In genomic region chr11:8484538-8484937, GRCm38 (mm10) we compare ENCODE assay signal across 22 mouse cellular contexts.
DNase-seq lines count a peak whose midpoint lies in the region; ATAC-seq and TF ChIP-seq lines count a peak whose summit lies in the region.
"Had no signal": no experiment of that assay in that cellular context is flagged by ENCODE, and none has a peak within 500 bp of the region (broad histone marks: within the 10 kb centered on the region; RNA-seq: fewer than 3 reads in every experiment).

No protein-coding gene starts in this region.

- 81% methylated on average over 4 of the region's 4 CpGs for whole genome bisulfite sequencing in embryonic facial prominence, embryonic 13.5 days
- WGBS in embryonic facial prominence, embryonic 10.5 days = 88% methylated on average over 4 of the region's 4 CpGs
- WGBS in kidney, embryonic 16.5 days = 81% methylated on average over 4 of the region's 4 CpGs
- WGBS in neural tube, embryonic 15.5 days = 92% methylated on average over 4 of the region's 4 CpGs

- ATAC-seq in embryonic facial prominence, embryonic 13.5 days (ENCODE audit: insufficient number of reproducible peaks, insufficient read depth, low FRiP score, low TSS enrichment, low read depth) = no peak
- ATAC-seq in kidney, embryonic 16.5 days (ENCODE audit: low FRiP score, low TSS enrichment) = 0 out of 2 replicates have a peak, but pooled peaks have one; percentile 21
- ATAC-seq in Patski = peak; percentile 93
- no peak for ATAC-seq in neural tube, embryonic 15.5 days (ENCODE audit: low FRiP score)
- ATAC-seq: forebrain, embryonic 14.5 days; intestine, embryonic 15.5 days had no signal

- in situ Hi-C loops in Patski (cut with MboI; ENCODE audit: low pct_unique_long_range_greater_than_20kb) = no loop called here

- peaks cover 48% of the 10 kb centered on the region for H3K4me1 ChIP-seq in embryonic facial prominence, embryonic 13.5 days
- H3K4me1 ChIP-seq in embryonic facial prominence, embryonic 10.5 days = no peaks in the 10 kb centered on the region
- H3K4me1 ChIP-seq in kidney, embryonic 16.5 days (ENCODE audit: insufficient read depth, low read length) = no peaks in the 10 kb centered on the region
- H3K4me1 ChIP-seq in neural tube, embryonic 15.5 days = peaks cover 23% of the 10 kb centered on the region
- H3K4me1 ChIP-seq: forebrain, embryonic 10.5 days had no signal

- no peak overlapping the region for H3K4me3 ChIP-seq in embryonic facial prominence, embryonic 13.5 days
- H3K4me3 ChIP-seq in embryonic facial prominence, embryonic 10.5 days = no peak overlapping the region
- no peak overlapping the region for H3K4me3 ChIP-seq in kidney, embryonic 16.5 days (ENCODE audit: low read length)
- H3K4me3 ChIP-seq in neural tube, embryonic 15.5 days (replicated peaks) = no peak overlapping the region
- H3K4me3 ChIP-seq: embryonic facial prominence, embryonic 12.5 days; forebrain, embryonic 10.5 days; heart, embryonic 15.5 days; hindbrain, embryonic 10.5 days; intestine, embryonic 15.5 days had no signal

- CTCF ChIA-PET in Patski (lab: Charles Lee) = interaction anchor here (1.3 to 2.0 kb wide), 2 partner anchors 19 to 61 kb away, joined by 3 to 5 read pairs; no protein-coding TSS in a partner anchor

- no peak overlapping the region for H3K4me2 ChIP-seq in embryonic facial prominence, embryonic 13.5 days
- no peak overlapping the region for H3K4me2 ChIP-seq in kidney, embryonic 16.5 days (replicated peaks; ENCODE audit: low read depth, low read length)
- no peak overlapping the region for H3K4me2 ChIP-seq in neural tube, embryonic 15.5 days
- H3K4me2 ChIP-seq: embryonic facial prominence, embryonic 12.5 days; heart, embryonic 11.5 days; heart, embryonic 15.5 days; hindbrain, embryonic 14.5 days; intestine, embryonic 15.5 days had no signal

- intact Hi-C loops in left cerebral cortex, postnatal 4 days (cut with DNase I) = no loop called here

- POLR2A ChIA-PET in Patski (lab: Charles Lee) = no interaction called here

- H3K27me3 ChIP-seq in embryonic facial prominence, embryonic 13.5 days = no peaks in the 10 kb centered on the region
- no peaks in the 10 kb centered on the region for H3K27me3 ChIP-seq in embryonic facial prominence, embryonic 10.5 days (replicated peaks; ENCODE audit: low read depth, poor library complexity, severe bottlenecking)
- H3K27me3 ChIP-seq in kidney, embryonic 16.5 days (ENCODE audit: insufficient read depth, low read length) = no peaks in the 10 kb centered on the region
- H3K27me3 ChIP-seq in Patski = no peaks in the 10 kb centered on the region
- H3K27me3 ChIP-seq in neural tube, embryonic 15.5 days (replicated peaks) = no peaks in the 10 kb centered on the region
- H3K27me3 ChIP-seq: embryonic facial prominence, embryonic 12.5 days; heart, embryonic 15.5 days; intestine, embryonic 15.5 days had no signal

- no peak for DNase-seq in embryonic facial prominence, embryonic 10.5 days (ENCODE audit: low spot score)
- no peak for DNase-seq in kidney, adult 8-10 months
- DNase-seq in Patski (ENCODE audit: low read depth, low spot score) = no peak
- no peak for DNase-seq in left cerebral cortex, postnatal 4 days
- DNase-seq: adrenal gland, adult 8-10 months; adrenal gland, postnatal 36 days; cerebellum, adult 11 months; cerebellum, adult 8-10 months; cerebellum, postnatal 14 days; embryo, embryonic 11 days; heart, adult 18-20 months had no signal

- peaks cover 33% of the 10 kb centered on the region for H3K36me3 ChIP-seq in embryonic facial prominence, embryonic 13.5 days
- H3K36me3 ChIP-seq in embryonic facial prominence, embryonic 10.5 days (replicated peaks) = peaks cover 50% of the 10 kb centered on the region
- peaks cover 3% of the 10 kb centered on the region; the same call in 1 of the 2 replicates for H3K36me3 ChIP-seq in kidney, embryonic 16.5 days (ENCODE audit: insufficient read depth, low read length)
- no peaks in the 10 kb centered on the region for H3K36me3 ChIP-seq in neural tube, embryonic 15.5 days
- H3K36me3 ChIP-seq: hindbrain, embryonic 10.5 days; intestine, embryonic 15.5 days had no signal

- peak overlapping the region; percentile 44; the same call in 1 of the 2 replicates for H3K27ac ChIP-seq in embryonic facial prominence, embryonic 13.5 days
- H3K27ac ChIP-seq in embryonic facial prominence, embryonic 10.5 days (replicated peaks) = no peak overlapping the region
- H3K27ac ChIP-seq in kidney, embryonic 16.5 days (ENCODE audit: low read length) = 0 out of 2 replicates have a peak overlapping the region, but pooled peaks have one; percentile 27
- no peak overlapping the region for H3K27ac ChIP-seq in neural tube, embryonic 15.5 days (replicated peaks)
- H3K27ac ChIP-seq: embryonic facial prominence, embryonic 12.5 days; forebrain, embryonic 10.5 days; hindbrain, embryonic 10.5 days; hindbrain, embryonic 14.5 days; intestine, embryonic 15.5 days had no signal

- H3K9ac ChIP-seq in embryonic facial prominence, embryonic 13.5 days = no peak overlapping the region
- H3K9ac ChIP-seq in kidney, embryonic 16.5 days (replicated peaks; ENCODE audit: low read length) = no peak overlapping the region
- H3K9ac ChIP-seq in neural tube, embryonic 15.5 days (replicated peaks) = no peak overlapping the region
- H3K9ac ChIP-seq: embryonic facial prominence, embryonic 12.5 days; heart, embryonic 15.5 days; hindbrain, embryonic 14.5 days; intestine, embryonic 15.5 days had no signal

- no peak for TF ChIP-seq CTCF in Patski (IDR thresholded peaks at IDR 0.05)

- no peaks in the 10 kb centered on the region for H3K9me3 ChIP-seq in embryonic facial prominence, embryonic 13.5 days
- no peaks in the 10 kb centered on the region for H3K9me3 ChIP-seq in embryonic facial prominence, embryonic 10.5 days
- no peaks in the 10 kb centered on the region for H3K9me3 ChIP-seq in kidney, embryonic 16.5 days (ENCODE audit: low read length)
- no peaks in the 10 kb centered on the region for H3K9me3 ChIP-seq in neural tube, embryonic 15.5 days (replicated peaks)
- H3K9me3 ChIP-seq: embryonic facial prominence, embryonic 12.5 days; forebrain, embryonic 10.5 days; heart, embryonic 15.5 days; hindbrain, embryonic 10.5 days; intestine, embryonic 15.5 days had no signal

Comparison
In these comparisons a context has a peak if more than half of its experiments do, and no peak if none do; other contexts are left out.
1. H3K27ac ChIP-seq: peak in embryonic facial prominence, embryonic 13.5 days (single experiment) and kidney, embryonic 16.5 days (single experiment); none in embryonic facial prominence, embryonic 10.5 days (single experiment) and neural tube, embryonic 15.5 days (single experiment).
2. ATAC-seq: peak in kidney, embryonic 16.5 days (single experiment) and Patski (single experiment); none in embryonic facial prominence, embryonic 13.5 days (single experiment) and neural tube, embryonic 15.5 days (single experiment).